Mouse (Mus musculus) midbrain, postnatal 0 days (tissue): ENCODE measurements around the gene S1pr3. TPM values are rescaled to one million over a fixed set of nuclear protein-coding genes. Genes with fewer than 3 reads are reported as not detected.
A peak's percentile ranks its signal among the peaks of the same experiment; 100 is the strongest.

Experiments
- ATAC-seq: fragments of 200-750 bp; cut with Nextera tagmentation; 2 replicates; pipeline ENCODE4 v1.8.0; 2017; ENCODE audit warnings: moderate number of reproducible peaks, mild to moderate bottlenecking, moderate TSS enrichment, moderate library complexity; ENCODE audit not compliant: low FRiP score
- DNase-seq: peaks from one replicate; pipeline ENCODE4 v3.0.0-alpha.2; 2015; ENCODE audit warnings: low spot score
- H3K27ac ChIP-seq: fragments of 300-500 bp; sonication (generic); 2 replicates; pipeline ENCODE4 v1.5.1; 2014; ENCODE audit warnings: low read depth, mild to moderate bottlenecking, low read length, mixed read lengths
- H3K27me3 ChIP-seq: fragments of 300-500 bp; sonication (generic); 2 replicates; pipeline ENCODE4 v1.6.1; 2014; ENCODE audit warnings: low read length, control low read depth, mixed read lengths; ENCODE audit not compliant: insufficient read depth
- H3K36me3 ChIP-seq: fragments of 300-500 bp; sonication (generic); 2 replicates; pipeline ENCODE4 v1.6.1; 2014; ENCODE audit warnings: low read length, control low read depth, mixed read lengths; ENCODE audit not compliant: insufficient read depth
- H3K4me1 ChIP-seq: fragments of 300-500 bp; sonication (generic); 2 replicates; pipeline ENCODE4 v1.6.1; 2014; ENCODE audit warnings: mild to moderate bottlenecking, control low read depth, antibody characterized with exemption, low read length, mixed read lengths; ENCODE audit not compliant: insufficient read depth
- H3K4me2 ChIP-seq: fragments of 300-500 bp; sonication (generic); 2 replicates; pipeline ENCODE4 v1.6.1; 2014; ENCODE audit warnings: low read depth, mild to moderate bottlenecking, low read length, mixed read lengths; ENCODE audit not compliant: poor library complexity, severe bottlenecking
- H3K4me3 ChIP-seq: fragments of 300-500 bp; sonication (generic); 2 replicates; pipeline ENCODE4 v1.5.1; 2014; ENCODE audit warnings: low read depth, mild to moderate bottlenecking, low read length, moderate library complexity
- H3K9ac ChIP-seq: fragments of 300-500 bp; sonication (generic); replicated peaks from 2 replicates; pipeline ENCODE4 v1.6.1; 2014; ENCODE audit warnings: mild to moderate bottlenecking, low read length, moderate library complexity, mixed read lengths; ENCODE audit not compliant: poor library complexity, severe bottlenecking
- H3K9me3 ChIP-seq: fragments of 300-500 bp; sonication (generic); 2 replicates; pipeline ENCODE4 v1.6.1; 2016; ENCODE audit warnings: low read length, control low read depth
- CTCF ChIP-seq: IDR thresholded peaks from 2 replicates; pipeline ENCODE4 v1.5.1; 2016; ENCODE audit warnings: antibody characterized with exemption, mild to moderate bottlenecking
- WGBS: fragments of 180-500 bp; shearing (Covaris S2); extraction: QIAGEN DNeasy Blood & Tissue Kit; methylation state at CpG from one replicate; pipeline ENCODE4 v1.1.7; 2014; 5-methylcytosine and 5-hydroxymethylcytosine counted together
- polyA plus RNA-seq: library from polyadenylated mRNA; unstranded; fragments of >200 nt; fragmentation: Nextera tagmentation; extraction: Ambion mirVana; gene quantifications from 2 replicates; pipeline ENCODE4 v1.2.1, GENCODE M21; 2015
- total RNA-seq: library from RNA; depleted of rRNA; stranded (reverse); fragments of >200 nt; gene quantifications from 2 replicates; pipeline ENCODE4 v1.2.3, GENCODE M21; 2014

S1pr3 gene
- total and polyA plus RNA-seq, 2 experiments from 2014 or later, result 7.0 to 9.5 TPM

GRCm38 (mm10) chr13:51417796-51418195, 9.4 kb downstream of the S1pr3 start:
- no peak for TF ChIP-seq CTCF
- WGBS, result 48% methylated on average over 6 of the region's 6 CpGs
- no peaks in the 10 kb centered on the region for H3K36me3 ChIP-seq
- DNase-seq (no peak), ATAC-seq (0 out of 2 replicates have a peak, but pooled peaks have one; percentile 1)
- H3K27me3 ChIP-seq, result no peaks in the 10 kb centered on the region
- H3K4me3 ChIP-seq, result peak overlapping the region; percentile 22; the same call in 1 of the 2 replicates
- H3K9me3 ChIP-seq, result no peaks in the 10 kb centered on the region
- peaks cover 10% of the 10 kb centered on the region; the same call in 1 of the 2 replicates for H3K4me1 ChIP-seq
- peak overlapping the region; percentile 68 for H3K27ac ChIP-seq
- H3K9ac ChIP-seq, result 0 out of 2 replicates have a peak overlapping the region, but pooled peaks have one; percentile 5
- H3K4me2 ChIP-seq, result peak overlapping the region; percentile 49

GRCm38 (mm10) chr13:51418268-51418941, 10.0 kb downstream of the S1pr3 start:
- Histone ChIP-seq H3K4me3 (peak overlapping the region; percentile 22; the same call in 1 of the 2 replicates), H3K36me3 (no peaks in the 10 kb centered on the region), H3K4me1 (peaks cover 10% of the 10 kb centered on the region; the same call in 1 of the 2 replicates), H3K9ac (0 out of 2 replicates have a peak overlapping the region, but pooled peaks have one; percentile 5), H3K4me2 (peak overlapping the region; percentile 49), H3K27me3 (no peaks in the 10 kb centered on the region), H3K9me3 (no peaks in the 10 kb centered on the region), H3K27ac (peak overlapping the region; percentile 68)
- WGBS, result 1% methylated on average over 20 of the region's 20 CpGs
- TF ChIP-seq CTCF, result peak; percentile 99
- ATAC-seq, result peak; percentile 83
- DNase-seq, result peak; percentile 98

GRCm38 (mm10) chr13:51418942-51419451, 10.6 kb downstream of the S1pr3 start:
- 0 out of 2 replicates have a peak overlapping the region, but pooled peaks have one; percentile 5 for H3K9ac ChIP-seq
- ATAC-seq, result peak; percentile 29; the same call in 1 of the 2 replicates
- WGBS, result 78% methylated on average over 19 of the region's 19 CpGs
- H3K27me3 ChIP-seq, result no peaks in the 10 kb centered on the region
- no peak for DNase-seq
- no peak overlapping the region for H3K27ac ChIP-seq
- H3K9me3 ChIP-seq, result no peaks in the 10 kb centered on the region
- no peaks in the 10 kb centered on the region for H3K36me3 ChIP-seq
- H3K4me3 ChIP-seq, result peak overlapping the region; percentile 22; the same call in 1 of the 2 replicates
- peaks cover 10% of the 10 kb centered on the region; the same call in 1 of the 2 replicates for H3K4me1 ChIP-seq
- peak overlapping the region; percentile 49 for H3K4me2 ChIP-seq
- TF ChIP-seq CTCF, result no peak

GRCm38 (mm10) chr13:51419501-51419900, 11.1 kb downstream of the S1pr3 start:
- no peak for TF ChIP-seq CTCF
- Histone ChIP-seq H3K27me3 (no peaks in the 10 kb centered on the region), H3K27ac (no peak overlapping the region), H3K9ac (no peak overlapping the region), H3K9me3 (no peaks in the 10 kb centered on the region), H3K4me3 (no peak overlapping the region), H3K4me2 (no peak overlapping the region), H3K4me1 (peaks cover 10% of the 10 kb centered on the region; the same call in 1 of the 2 replicates), H3K36me3 (no peaks in the 10 kb centered on the region)
- ATAC-seq, result no peak
- no peak for DNase-seq
- WGBS, result 92% methylated on average over 15 of the region's 15 CpGs

GRCm38 (mm10) chr13:51420861-51421260, 12.4 kb downstream of the S1pr3 start:
- TF ChIP-seq CTCF, result no peak
- H3K36me3 ChIP-seq, result no peaks in the 10 kb centered on the region
- DNase-seq (no peak), ATAC-seq (no peak)
- no peak overlapping the region for H3K27ac ChIP-seq
- H3K4me2 ChIP-seq, result no peak overlapping the region
- no peaks in the 10 kb centered on the region for H3K9me3 ChIP-seq
- H3K4me3 ChIP-seq, result no peak overlapping the region
- H3K4me1 ChIP-seq, result peaks cover 10% of the 10 kb centered on the region; the same call in 1 of the 2 replicates
- H3K9ac ChIP-seq, result no peak overlapping the region
- WGBS, result 80% methylated on average over 9 of the region's 9 CpGs
- no peaks in the 10 kb centered on the region for H3K27me3 ChIP-seq

GRCm38 (mm10) chr13:51423647-51424046, 15.2 kb downstream of the S1pr3 start:
- H3K27me3 ChIP-seq, result no peaks in the 10 kb centered on the region
- DNase-seq (no peak), ATAC-seq (no peak)
- no peaks in the 10 kb centered on the region for H3K4me1 ChIP-seq
- WGBS, result 79% methylated on average over 9 of the region's 9 CpGs
- no peak for TF ChIP-seq CTCF
- no peak overlapping the region for H3K4me3 ChIP-seq
- no peak overlapping the region for H3K27ac ChIP-seq
- H3K9ac ChIP-seq, result no peak overlapping the region
- H3K4me2 ChIP-seq, result no peak overlapping the region
- H3K36me3 ChIP-seq, result peaks cover 7% of the 10 kb centered on the region; the same call in 1 of the 2 replicates
- no peaks in the 10 kb centered on the region for H3K9me3 ChIP-seq
